Mouse (Mus musculus): Measurements from ENCODE around the gene Agap1.

GRCm38 (mm10) chr1:89676411-89676810 is 221.8 kb downstream of the Agap1 start:
- TF ChIP-seq CTCF (IDR thresholded peaks at IDR 0.05 in 2 of 3, conservative IDR thresholded peaks at IDR 0.05 in 1 of 3; ENCODE audit: control insufficient read depth in 1 of 3, insufficient read depth in 1 of 3, low read depth in 2 of 3, low read length in 3 of 3, poor library complexity in 1 of 3, severe bottlenecking in 1 of 3) (0 out of 6 replicates have a peak, but pooled peaks of 2 of the 3 experiments have one; percentile 4 to 10), POLR2A (IDR thresholded peaks at IDR 0.05; ENCODE audit: control insufficient read depth in 1 of 2, insufficient read depth in 1 of 2, low read depth in 1 of 2, low read length in 2 of 2, poor library complexity in 1 of 2) (no peak)

All from MEL (cell line).